Mouse (Mus musculus): ENCODE data around the gene Gng4. TPM values are rescaled to one million over a fixed set of nuclear protein-coding genes. Genes with fewer than 3 reads are reported as not detected.

Gene Gng4
- polyA plus RNA-seq, 1 experiment from 2014 or later, result 0.14 TPM

DNA sequence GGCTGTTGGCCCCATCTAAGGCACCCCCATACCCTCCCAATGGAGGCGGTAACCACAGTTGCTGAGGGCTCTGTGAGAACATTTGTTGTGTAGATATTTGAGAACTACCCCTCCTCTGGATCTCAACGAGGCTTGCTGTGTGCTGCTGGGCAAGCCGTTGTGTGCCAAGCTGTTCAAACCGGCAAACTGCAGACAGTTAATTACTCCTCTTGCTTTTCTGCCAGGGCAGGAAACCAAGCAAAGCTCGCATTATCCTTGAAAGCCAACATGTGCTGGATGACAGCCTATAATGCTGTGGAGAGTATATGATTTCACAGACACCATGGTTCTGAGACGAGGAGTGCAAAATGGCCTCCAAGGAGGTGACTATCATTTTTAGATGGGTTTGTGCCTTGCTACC is 42.7 kb downstream of the Gng4 start:
- H3K27ac ChIP-seq, result no peak overlapping the region
- WGBS, result 86% methylated on average over 6 of the region's 6 CpGs
- no peak for DNase-seq (ENCODE audit: extremely low spot score, low spot score)
- H3K27me3 ChIP-seq (ENCODE audit: poor library complexity, severe bottlenecking), result no peaks in the 10 kb centered on the region
- no peak overlapping the region for H3K4me3 ChIP-seq
- no peaks in the 10 kb centered on the region for H3K9me3 ChIP-seq
- no peaks in the 10 kb centered on the region for H3K36me3 ChIP-seq (replicated peaks)
- no peaks in the 10 kb centered on the region for H3K4me1 ChIP-seq

DNA sequence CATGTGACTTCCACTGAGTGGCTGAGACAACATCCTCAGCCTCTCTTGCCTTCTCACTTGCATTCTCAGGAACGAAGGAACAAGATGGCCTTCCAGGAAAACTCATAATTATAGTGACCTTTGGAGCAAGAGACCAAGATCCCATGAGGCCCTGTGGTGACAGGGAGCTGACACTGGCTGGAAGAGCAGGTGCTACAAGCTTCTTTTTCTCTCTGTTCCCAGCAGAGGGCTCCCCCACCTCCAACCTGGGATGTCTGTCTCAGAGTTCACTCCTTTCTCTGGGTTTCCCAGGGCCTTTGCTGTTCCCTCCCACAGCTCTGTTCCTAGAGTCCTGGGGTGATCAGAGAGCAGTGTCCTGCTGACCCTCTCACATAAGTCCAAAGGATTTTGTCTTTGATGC is 44.3 kb downstream of the Gng4 start:
- Histone ChIP-seq H3K36me3 (replicated peaks) (no peaks in the 10 kb centered on the region), H3K4me3 (no peak overlapping the region), H3K27me3 (ENCODE audit: poor library complexity, severe bottlenecking) (no peaks in the 10 kb centered on the region), H3K27ac (no peak overlapping the region), H3K9me3 (no peaks in the 10 kb centered on the region), H3K4me1 (no peaks in the 10 kb centered on the region)
- 47% methylated on average over 1 of the region's 1 CpGs for WGBS
- DNase-seq (ENCODE audit: extremely low spot score, low spot score), result no peak

GRCm38 (mm10) chr13:13830469-13831074 is 46.7 kb downstream of the Gng4 start:
- WGBS, result 54% methylated on average over 4 of the region's 4 CpGs
- H3K4me3 ChIP-seq, result no peak overlapping the region
- no peaks in the 10 kb centered on the region for H3K9me3 ChIP-seq
- no peaks in the 10 kb centered on the region for H3K36me3 ChIP-seq (replicated peaks)
- no peaks in the 10 kb centered on the region for H3K27me3 ChIP-seq (ENCODE audit: poor library complexity, severe bottlenecking)
- H3K27ac ChIP-seq, result no peak overlapping the region
- DNase-seq (ENCODE audit: extremely low spot score, low spot score), result no peak
- H3K4me1 ChIP-seq, result no peaks in the 10 kb centered on the region

DNA sequence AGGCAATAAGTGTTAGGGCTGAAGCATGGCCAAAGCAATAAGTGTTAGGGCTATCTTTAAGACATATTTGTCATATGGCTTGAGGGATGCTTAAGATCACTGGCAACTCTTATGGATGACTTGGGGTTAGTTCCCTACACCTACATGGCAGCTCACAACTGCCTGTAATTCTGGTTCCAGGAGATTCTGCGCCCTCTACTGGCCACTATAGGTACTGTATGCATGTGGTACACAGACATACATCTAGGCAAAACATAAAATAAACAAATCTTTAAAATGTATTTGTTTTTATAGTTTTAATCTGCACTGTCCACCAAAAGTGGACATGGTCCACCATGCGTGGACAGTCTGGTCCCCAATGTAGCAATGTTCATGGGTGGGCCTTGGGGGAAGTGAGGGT is 51.3 kb downstream of the Gng4 start:
- Histone ChIP-seq H3K27ac (no peak overlapping the region), H3K4me1 (no peaks in the 10 kb centered on the region), H3K4me3 (no peak overlapping the region), H3K36me3 (replicated peaks) (no peaks in the 10 kb centered on the region), H3K27me3 (ENCODE audit: poor library complexity, severe bottlenecking) (no peaks in the 10 kb centered on the region), H3K9me3 (peaks cover 20% of the 10 kb centered on the region)
- DNase-seq (ENCODE audit: extremely low spot score, low spot score), result no peak
- WGBS, result 65% methylated on average over 2 of the region's 2 CpGs

DNA sequence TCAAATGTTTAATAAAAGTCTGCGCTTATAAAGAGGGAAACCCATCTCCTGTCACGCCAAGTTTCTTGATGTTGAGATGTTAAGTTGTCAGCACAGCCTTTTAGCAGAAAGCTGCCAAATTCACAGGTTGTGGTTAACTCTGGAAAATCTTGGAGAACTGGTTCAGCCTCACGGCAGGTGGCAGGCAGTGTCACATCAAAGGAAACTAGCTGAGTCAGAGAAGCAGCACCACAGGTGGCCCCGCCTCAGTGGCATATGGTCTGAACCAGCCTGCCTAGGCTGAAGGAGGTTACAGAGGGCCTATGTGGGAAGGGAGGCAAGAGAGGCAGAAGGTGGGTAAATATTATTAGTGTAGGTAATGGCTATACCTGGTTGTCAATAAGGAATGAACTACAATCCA is 61.2 kb downstream of the Gng4 start:
- H3K9me3 ChIP-seq, result no peaks in the 10 kb centered on the region
- 73% methylated on average over 4 of the region's 4 CpGs for WGBS
- no peak overlapping the region for H3K27ac ChIP-seq
- no peak for DNase-seq (ENCODE audit: extremely low spot score, low spot score)
- H3K36me3 ChIP-seq (replicated peaks), result no peaks in the 10 kb centered on the region
- H3K4me1 ChIP-seq, result no peaks in the 10 kb centered on the region
- H3K27me3 ChIP-seq (ENCODE audit: poor library complexity, severe bottlenecking), result no peaks in the 10 kb centered on the region
- H3K4me3 ChIP-seq, result no peak overlapping the region

GRCm38 (mm10) chr13:13847075-13847599 is 63.3 kb downstream of the Gng4 start:
- no peaks in the 10 kb centered on the region for H3K9me3 ChIP-seq
- peaks cover 4% of the 10 kb centered on the region for H3K4me1 ChIP-seq
- no peak for DNase-seq (ENCODE audit: extremely low spot score, low spot score)
- WGBS, result 87% methylated on average over 3 of the region's 3 CpGs
- no peak overlapping the region for H3K4me3 ChIP-seq
- H3K27ac ChIP-seq, result no peak overlapping the region
- no peaks in the 10 kb centered on the region for H3K36me3 ChIP-seq (replicated peaks)
- no peaks in the 10 kb centered on the region for H3K27me3 ChIP-seq (ENCODE audit: poor library complexity, severe bottlenecking)

DNA sequence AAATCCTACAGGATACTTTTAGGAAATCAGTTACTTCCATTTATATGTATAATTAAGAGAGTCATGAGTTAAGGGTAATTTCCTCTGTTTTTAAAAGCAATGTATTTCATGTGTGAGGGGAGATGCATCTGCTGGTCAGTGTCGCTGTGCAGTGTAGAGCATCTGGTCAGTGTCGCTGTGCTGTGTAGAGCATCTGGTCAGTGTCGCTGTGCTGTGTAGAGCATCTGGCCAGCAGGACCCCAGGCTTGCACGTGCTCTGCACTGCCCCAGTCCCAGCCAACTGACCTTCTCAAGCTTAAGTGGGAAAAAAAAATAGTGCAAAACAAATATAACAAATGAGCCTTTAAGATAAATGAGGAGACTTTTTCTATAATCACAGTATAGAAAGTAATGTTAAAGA is 73.3 kb downstream of the Gng4 start:
- Histone ChIP-seq H3K36me3 (replicated peaks) (no peaks in the 10 kb centered on the region), H3K27ac (no peak overlapping the region), H3K9me3 (0 out of 2 replicates have a peak, but pooled peaks cover 2% of the 10 kb centered on the region), H3K4me1 (no peaks in the 10 kb centered on the region), H3K27me3 (ENCODE audit: poor library complexity, severe bottlenecking) (no peaks in the 10 kb centered on the region), H3K4me3 (no peak overlapping the region)
- DNase-seq (ENCODE audit: extremely low spot score, low spot score), result no peak
- 87% methylated on average over 4 of the region's 4 CpGs for WGBS

DNA sequence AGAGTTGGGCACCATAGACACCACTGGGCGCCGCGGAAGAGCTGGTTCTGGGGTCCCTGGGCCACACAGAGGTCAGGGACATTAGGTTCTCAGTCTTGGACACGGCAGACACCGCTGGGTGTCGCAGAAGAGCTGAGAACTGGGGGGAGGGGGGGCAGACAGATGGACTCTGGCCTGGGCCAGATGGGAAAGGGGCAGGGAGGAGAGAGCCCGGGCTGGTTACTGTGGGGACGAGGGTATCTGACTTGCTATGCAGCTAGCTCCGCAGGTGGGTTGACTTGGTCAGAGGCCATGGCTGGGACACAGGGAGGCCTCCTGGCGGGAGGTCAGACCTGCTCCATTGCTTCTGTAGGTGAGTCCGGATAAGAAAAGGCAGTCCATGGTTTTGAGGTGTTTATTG is 78.5 kb downstream of the Gng4 start:
- H3K4me1 ChIP-seq, result peaks cover 3% of the 10 kb centered on the region; the same call in 1 of the 2 replicates
- no peaks in the 10 kb centered on the region for H3K27me3 ChIP-seq (ENCODE audit: poor library complexity, severe bottlenecking)
- H3K36me3 ChIP-seq (replicated peaks), result no peaks in the 10 kb centered on the region
- H3K27ac ChIP-seq, result no peak overlapping the region
- no peak overlapping the region for H3K4me3 ChIP-seq
- H3K9me3 ChIP-seq, result 0 out of 2 replicates have a peak, but pooled peaks cover 2% of the 10 kb centered on the region
- no peak for DNase-seq (ENCODE audit: extremely low spot score, low spot score)
- 60% methylated on average over 11 of the region's 11 CpGs for WGBS

DNA sequence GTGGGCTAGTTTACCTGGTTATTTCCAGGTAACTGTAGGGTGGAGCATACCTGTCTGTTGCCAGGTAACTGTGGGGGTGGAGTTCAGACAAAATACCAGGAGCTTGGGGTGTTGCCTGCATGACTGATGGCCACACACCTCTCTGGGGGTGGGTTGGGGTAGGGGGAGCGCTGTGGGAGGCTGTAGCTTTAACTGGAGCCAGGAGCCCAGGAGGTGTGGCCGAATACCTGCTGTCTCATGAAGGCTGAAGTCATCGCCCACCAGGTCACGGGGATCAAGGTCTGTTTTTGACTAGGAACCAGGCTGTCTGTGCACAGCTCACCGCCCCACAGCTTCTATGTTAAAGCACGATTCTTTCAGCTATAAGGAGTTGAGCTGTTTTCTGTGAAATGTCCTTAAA is 79.1 kb downstream of the Gng4 start:
- no peak for DNase-seq (ENCODE audit: extremely low spot score, low spot score)
- Histone ChIP-seq H3K4me3 (no peak overlapping the region), H3K27ac (no peak overlapping the region), H3K9me3 (0 out of 2 replicates have a peak, but pooled peaks cover 2% of the 10 kb centered on the region), H3K27me3 (ENCODE audit: poor library complexity, severe bottlenecking) (no peaks in the 10 kb centered on the region), H3K36me3 (replicated peaks) (no peaks in the 10 kb centered on the region), H3K4me1 (peaks cover 3% of the 10 kb centered on the region; the same call in 1 of the 2 replicates)
- 48% methylated on average over 6 of the region's 6 CpGs for WGBS

- no peak for DNase-seq (ENCODE audit: extremely low spot score, low spot score)
- WGBS, result 82% methylated on average over 2 of the region's 2 CpGs
- no peak overlapping the region for H3K27ac ChIP-seq
- no peaks in the 10 kb centered on the region for H3K9me3 ChIP-seq
- H3K27me3 ChIP-seq (ENCODE audit: poor library complexity, severe bottlenecking), result no peaks in the 10 kb centered on the region
- H3K36me3 ChIP-seq (replicated peaks), result no peaks in the 10 kb centered on the region
- H3K4me3 ChIP-seq, result no peak overlapping the region
- peaks cover 3% of the 10 kb centered on the region; the same call in 1 of the 2 replicates for H3K4me1 ChIP-seq
These were observed 82.5 kb downstream of the Gng4 start for GRCm38 (mm10) chr13:13866339-13866738.

DNA sequence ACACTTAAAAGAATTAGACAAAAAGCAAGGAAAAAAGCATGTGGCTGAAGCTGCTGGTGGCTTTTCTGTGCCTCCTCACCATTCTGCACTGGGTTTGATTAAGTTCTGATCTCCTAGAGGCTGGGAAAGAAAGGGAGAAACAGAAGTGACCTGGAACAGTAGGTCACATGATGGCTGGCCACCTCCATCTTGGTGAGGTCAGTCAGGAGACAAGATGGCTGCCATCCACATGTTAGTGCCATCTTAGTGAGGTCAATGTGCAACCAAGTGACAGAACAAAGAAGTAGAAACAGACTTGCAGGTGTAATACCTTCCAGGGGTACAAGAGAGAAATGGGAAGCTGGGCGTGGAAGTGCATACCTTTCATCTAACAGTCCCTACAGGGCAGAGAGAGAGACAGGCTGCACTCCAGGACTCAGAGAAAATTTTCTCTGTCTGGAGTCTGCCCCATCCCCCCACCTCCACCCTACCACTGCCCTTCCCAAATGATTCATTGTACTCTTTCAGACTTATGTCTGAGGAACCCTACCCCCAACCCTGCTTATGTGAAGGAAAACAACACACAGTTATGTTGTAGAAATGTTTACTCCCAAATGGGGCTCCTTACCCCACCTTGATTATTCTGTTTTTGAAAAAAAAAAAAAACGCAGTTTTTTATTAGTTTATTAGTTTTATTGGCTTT is 83.4 kb downstream of the Gng4 start:
- Histone ChIP-seq H3K9me3 (no peaks in the 10 kb centered on the region), H3K36me3 (replicated peaks) (no peaks in the 10 kb centered on the region), H3K4me3 (no peak overlapping the region), H3K27me3 (ENCODE audit: poor library complexity, severe bottlenecking) (no peaks in the 10 kb centered on the region), H3K4me1 (peaks cover 3% of the 10 kb centered on the region; the same call in 1 of the 2 replicates), H3K27ac (no peak overlapping the region)
- no peak for DNase-seq (ENCODE audit: extremely low spot score, low spot score)
- WGBS, result 93% methylated on average over 2 of the region's 2 CpGs

- H3K27ac ChIP-seq, result no peak overlapping the region
- WGBS, result 36% methylated on average over 3 of the region's 3 CpGs
- no peaks in the 10 kb centered on the region for H3K27me3 ChIP-seq (ENCODE audit: poor library complexity, severe bottlenecking)
- H3K4me3 ChIP-seq, result no peak overlapping the region
- DNase-seq (ENCODE audit: extremely low spot score, low spot score), result peak; percentile 30
- H3K36me3 ChIP-seq (replicated peaks), result no peaks in the 10 kb centered on the region
- H3K9me3 ChIP-seq, result no peaks in the 10 kb centered on the region
- no peaks in the 10 kb centered on the region for H3K4me1 ChIP-seq
These were observed 84.1 kb downstream of the Gng4 start for GRCm38 (mm10) chr13:13867922-13868321.

Data from forebrain, embryonic 10.5 days (tissue).